Mouse (Mus musculus): ENCODE measurements around the gene Tmem217.

GRCm38 (mm10) chr17:29596771-29597132 is 44.6 kb upstream of the Tmem217 start:
- no peak for TF ChIP-seq CTCF (IDR thresholded peaks at IDR 0.05; ENCODE audit: borderline replicate concordance, extremely low read depth, insufficient read depth, insufficient read length)
- no peak for TF ChIP-seq POLR2A (IDR thresholded peaks at IDR 0.05; ENCODE audit: borderline replicate concordance, extremely low read depth, insufficient read depth, insufficient read length, poor library complexity, severe bottlenecking)

Data from brain, embryonic 14.5 days (tissue).